Mouse (Mus musculus): ENCODE data around the gene Oard1.
A peak's percentile ranks its signal among the peaks of the same experiment; 100 is the strongest.

Gene Oard1

GRCm38 (mm10) chr17:48409380-48410298, at the start of gene Oard1, which contains the start of gene Nfya:
Gene Oard1 (plus strand): TSS chr17:48410014.
Gene Nfya (minus strand): TSS chr17:48409906.
- peak; percentile 100 for DNase-seq (ENCODE audit: low spot score)

- no peak for DNase-seq (ENCODE audit: low spot score)
Observed at GRCm38 (mm10) chr17:48360462-48360861, 49.4 kb upstream of the Oard1 start.

- DNase-seq (ENCODE audit: low spot score), result no peak
Observed at GRCm38 (mm10) chr17:48362346-48362745, 47.5 kb upstream of the Oard1 start.

GRCm38 (mm10) chr17:48362966-48363365, 46.8 kb upstream of the Oard1 start:
- DNase-seq (ENCODE audit: low spot score), result no peak

GRCm38 (mm10) chr17:48363421-48363965, 46.3 kb upstream of the Oard1 start:
- no peak for DNase-seq (ENCODE audit: low spot score)

- no peak for DNase-seq (ENCODE audit: low spot score)
Observed at GRCm38 (mm10) chr17:48365511-48366155, 44.2 kb upstream of the Oard1 start.

- no peak for DNase-seq (ENCODE audit: low spot score)
Observed at GRCm38 (mm10) chr17:48366806-48367205, 43.0 kb upstream of the Oard1 start.

- DNase-seq (ENCODE audit: low spot score), result no peak
Observed at GRCm38 (mm10) chr17:48371621-48372020, 38.2 kb upstream of the Oard1 start.

- DNase-seq (ENCODE audit: low spot score), result no peak
Observed at GRCm38 (mm10) chr17:48372987-48373386, 36.8 kb upstream of the Oard1 start.

- DNase-seq (ENCODE audit: low spot score), result no peak
Observed at GRCm38 (mm10) chr17:48376102-48376501, 33.7 kb upstream of the Oard1 start.

GRCm38 (mm10) chr17:48379050-48379449, 30.8 kb upstream of the Oard1 start:
- no peak for DNase-seq (ENCODE audit: low spot score)

GRCm38 (mm10) chr17:48385786-48386461, 23.9 kb upstream of the Oard1 start:
- DNase-seq (ENCODE audit: low spot score), result no peak

- no peak for DNase-seq (ENCODE audit: low spot score)
Observed at GRCm38 (mm10) chr17:48388666-48389065, 21.1 kb upstream of the Oard1 start.

- no peak for DNase-seq (ENCODE audit: low spot score)
Observed at GRCm38 (mm10) chr17:48389442-48389841, 20.4 kb upstream of the Oard1 start.

- no peak for DNase-seq (ENCODE audit: low spot score)
Observed at GRCm38 (mm10) chr17:48391446-48391845, 18.4 kb upstream of the Oard1 start.

GRCm38 (mm10) chr17:48392616-48393015, 17.2 kb upstream of the Oard1 start:
- no peak for DNase-seq (ENCODE audit: low spot score)

- DNase-seq (ENCODE audit: low spot score), result no peak
Observed at GRCm38 (mm10) chr17:48401710-48402109, 8.1 kb upstream of the Oard1 start.

GRCm38 (mm10) chr17:48402751-48403150, 7.1 kb upstream of the Oard1 start:
- DNase-seq (ENCODE audit: low spot score), result no peak

GRCm38 (mm10) chr17:48403848-48404247, 6.0 kb upstream of the Oard1 start:
- no peak for DNase-seq (ENCODE audit: low spot score)

- DNase-seq (ENCODE audit: low spot score), result no peak
Observed at GRCm38 (mm10) chr17:48404706-48405105, 5.1 kb upstream of the Oard1 start.

- DNase-seq (ENCODE audit: low spot score), result no peak
Observed at GRCm38 (mm10) chr17:48407154-48407553, 2.7 kb upstream of the Oard1 start.

- DNase-seq (ENCODE audit: low spot score), result no peak
Observed at GRCm38 (mm10) chr17:48407910-48408525, 1.8 kb upstream of the Oard1 start.
